Mouse (Mus musculus) MEL (cell line): ENCODE measurements at regions not wholly inside any gene's neighbourhood (a gene's known extent, or its start where the extent isn't known, plus 50 kb on each side); places are given as distances from the start of the nearest gene placed in this dataset.

ENCODE experiments used
- CTCF ChIP-seq, 3 experiments: IDR thresholded peaks in 2 of 3; conservative IDR thresholded peaks in 1 of 3; 2 replicates each; pipeline ENCODE4 v1.5.1; 2011 to 2012; ENCODE audit warnings: low read length in 3 of 3, low read depth in 2 of 3, mild to moderate bottlenecking in 2 of 3, improper control_type of control experiment in 1 of 3, inconsistent platforms in 1 of 3, mixed read lengths in 1 of 3, moderate library complexity in 1 of 3; ENCODE audit not compliant: control insufficient read depth in 1 of 3, insufficient read depth in 1 of 3, poor library complexity in 1 of 3, severe bottlenecking in 1 of 3
- JUND ChIP-seq: IDR thresholded peaks from 2 replicates; pipeline ENCODE4 v1.6.1; 2011; ENCODE audit warnings: low read depth, mild to moderate bottlenecking, improper control_type of control experiment, low read length

DNA sequence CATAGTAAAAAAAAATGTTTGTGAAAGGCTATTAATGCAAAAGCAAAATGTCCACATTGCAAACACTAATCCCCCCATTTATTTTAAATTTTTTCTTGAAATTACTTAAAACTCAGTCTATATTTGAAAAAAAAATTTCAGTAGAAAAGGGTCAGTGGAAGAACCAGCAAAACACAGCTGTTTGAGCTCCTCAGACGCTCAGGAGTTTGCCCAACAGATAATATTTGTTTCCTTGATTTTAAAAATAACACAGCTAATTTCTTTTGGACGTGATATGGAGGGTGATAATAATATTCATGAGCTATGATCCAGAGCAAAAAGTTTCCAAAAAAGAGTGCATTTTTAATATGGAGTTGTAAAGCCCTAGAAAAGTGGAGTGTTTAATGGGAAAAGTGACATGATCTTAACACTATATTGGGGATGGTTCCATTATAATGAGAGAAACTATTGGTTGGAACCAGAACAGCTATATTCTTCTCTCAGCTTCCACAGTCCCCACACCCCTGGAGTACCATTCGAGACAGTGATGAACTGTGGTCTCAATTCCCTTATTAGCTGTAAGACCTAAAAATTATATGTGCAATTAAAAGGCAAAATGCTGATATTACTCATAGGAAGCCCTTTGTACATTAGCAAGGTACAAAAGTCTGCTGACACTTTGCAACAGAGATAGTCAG, 209.0 kb upstream of the Rnf219 start:
- no peak for TF ChIP-seq CTCF (IDR thresholded peaks at IDR 0.05 in 2 of 3, conservative IDR thresholded peaks at IDR 0.05 in 1 of 3; ENCODE audit: control insufficient read depth in 1 of 3, insufficient read depth in 1 of 3, low read depth in 2 of 3, low read length in 3 of 3, poor library complexity in 1 of 3, severe bottlenecking in 1 of 3)
- no peak for TF ChIP-seq JUND
